Mouse (Mus musculus) forebrain, embryonic 16.5 days (tissue): ENCODE results near the gene Usp54. TPM values are rescaled to one million over a fixed set of nuclear protein-coding genes. Genes with fewer than 3 reads are reported as not detected.
"Not testable (repeated sequence)": the region's sequence is repeated elsewhere in the genome, so short reads cannot be mapped to it uniquely, and the experiment has no call there.

Source experiments
- ATAC-seq: fragments of 200-750 bp; cut with Nextera tagmentation; 2 replicates; pipeline ENCODE4 v1.8.0; 2017; ENCODE audit warnings: mild to moderate bottlenecking, moderate library complexity
- H3K27ac ChIP-seq: fragments of 300-500 bp; sonication (generic); 2 replicates; pipeline ENCODE4 v1.5.1; 2014; ENCODE audit warnings: low read length, control low read depth
- H3K27me3 ChIP-seq: fragments of 300-500 bp; sonication (generic); replicated peaks from 2 replicates; pipeline ENCODE4 v1.6.1; 2014; ENCODE audit warnings: low read length; ENCODE audit not compliant: control insufficient read depth, insufficient read depth
- H3K36me3 ChIP-seq: fragments of 300-500 bp; sonication (generic); 2 replicates; pipeline ENCODE4 v1.6.1; 2014; ENCODE audit not compliant: control insufficient read depth, insufficient read depth
- H3K4me1 ChIP-seq: fragments of 300-500 bp; sonication (generic); replicated peaks from 2 replicates; pipeline ENCODE4 v1.6.1; 2014; ENCODE audit warnings: low read length; ENCODE audit not compliant: control insufficient read depth, insufficient read depth
- H3K4me2 ChIP-seq: fragments of 300-500 bp; sonication (generic); 2 replicates; pipeline ENCODE4 v1.6.1; 2014; ENCODE audit warnings: mild to moderate bottlenecking, low read length, control low read depth
- H3K4me3 ChIP-seq: fragments of 300-500 bp; sonication (generic); replicated peaks from 2 replicates; pipeline ENCODE4 v1.5.1; 2014; ENCODE audit warnings: mild to moderate bottlenecking, low read length, control low read depth
- H3K9ac ChIP-seq: fragments of 300-500 bp; sonication (generic); replicated peaks from 2 replicates; pipeline ENCODE4 v1.6.1; 2014; ENCODE audit warnings: low read depth, low read length, control low read depth
- H3K9me3 ChIP-seq: fragments of 300-500 bp; sonication (generic); 2 replicates; pipeline ENCODE4 v1.6.1; 2016; ENCODE audit warnings: low read length; ENCODE audit not compliant: control insufficient read depth
- WGBS: fragments of 180-500 bp; shearing (Covaris S2); extraction: QIAGEN DNeasy Blood & Tissue Kit; methylation state at CpG from one replicate; pipeline ENCODE4 v1.1.7; 2014; 5-methylcytosine and 5-hydroxymethylcytosine counted together
- polyA plus RNA-seq: library from polyadenylated mRNA; unstranded; fragments of >200 nt; fragmentation: Nextera tagmentation; extraction: Ambion mirVana; gene quantifications from 2 replicates; pipeline ENCODE4 v1.2.1, GENCODE M21; 2015

Gene Usp54
- polyA plus RNA-seq, 1 experiment from 2014 or later, result 11.1 TPM

- no peaks in the 10 kb centered on the region for H3K27me3 ChIP-seq
- no peaks in the 10 kb centered on the region for H3K9me3 ChIP-seq
- H3K4me2 ChIP-seq, result peak overlapping the region; percentile 90
- peak overlapping the region; percentile 94 for H3K27ac ChIP-seq
- ATAC-seq, result peak; percentile 51; the same call in 1 of the 2 replicates
- WGBS, result under 1% methylated on average over 16 of the region's 16 CpGs
- peak overlapping the region; percentile 89 for H3K4me3 ChIP-seq
- peak overlapping the region; percentile 90 for H3K9ac ChIP-seq
- H3K36me3 ChIP-seq, result no peaks in the 10 kb centered on the region
- peaks cover 8% of the 10 kb centered on the region for H3K4me1 ChIP-seq
Observed at GRCm38 (mm10) chr14:20639918-20640619, 794 bp downstream of the Usp54 start.

- H3K4me1 ChIP-seq, result peaks cover 8% of the 10 kb centered on the region
- H3K9ac ChIP-seq, result no peak overlapping the region
- 90% methylated on average over 6 of the region's 6 CpGs for WGBS
- H3K27me3 ChIP-seq, result no peaks in the 10 kb centered on the region
- no peaks in the 10 kb centered on the region for H3K36me3 ChIP-seq
- no peak for ATAC-seq
- H3K4me3 ChIP-seq, result no peak overlapping the region
- no peak overlapping the region for H3K27ac ChIP-seq
- no peaks in the 10 kb centered on the region for H3K9me3 ChIP-seq
- no peak overlapping the region for H3K4me2 ChIP-seq
Observed at GRCm38 (mm10) chr14:20638702-20639101, 2.2 kb downstream of the Usp54 start.

DNA sequence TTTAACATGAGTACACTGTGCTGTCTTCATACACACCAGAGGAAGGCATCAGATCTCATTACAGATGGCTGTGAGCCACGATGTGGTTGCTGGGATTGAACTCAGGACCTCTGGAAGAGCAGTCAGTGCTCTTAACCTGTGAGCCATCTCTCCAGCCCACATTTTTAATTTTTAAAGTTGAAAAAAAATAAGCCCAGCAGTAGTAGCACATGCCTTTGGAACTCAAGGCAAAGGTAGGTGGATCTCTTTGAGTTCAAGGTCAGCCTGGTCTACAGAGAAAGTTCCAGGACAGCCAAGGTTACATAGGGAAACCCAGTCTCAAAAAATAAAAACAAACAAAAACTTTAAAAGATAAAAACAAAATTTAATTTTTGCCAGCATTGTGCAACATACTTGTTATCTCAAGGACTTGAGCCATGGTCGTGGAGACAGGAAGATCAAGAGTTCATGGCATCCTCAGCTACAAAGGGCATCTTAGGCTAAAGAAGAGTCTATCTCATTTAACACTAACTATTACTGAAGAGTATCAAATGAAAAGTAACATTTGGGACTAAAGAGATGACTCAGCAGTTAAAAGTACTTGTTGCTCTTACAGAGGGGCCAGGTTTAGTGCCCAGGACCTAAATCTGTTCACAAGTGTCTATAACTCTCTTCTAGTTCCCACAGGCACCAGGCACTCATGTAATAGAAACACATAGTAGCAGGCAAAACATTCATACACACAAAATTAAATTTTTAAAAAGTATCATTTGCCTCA, 2.9 kb downstream of the Usp54 start:
- Histone ChIP-seq H3K4me3 (no peak overlapping the region), H3K27ac (no peak overlapping the region), H3K9me3 (no peaks in the 10 kb centered on the region), H3K36me3 (no peaks in the 10 kb centered on the region), H3K4me1 (peaks cover 8% of the 10 kb centered on the region), H3K4me2 (no peak overlapping the region), H3K27me3 (no peaks in the 10 kb centered on the region), H3K9ac (no peak overlapping the region)
- 94% methylated on average over 2 of the region's 2 CpGs for WGBS
- ATAC-seq, result no peak

DNA sequence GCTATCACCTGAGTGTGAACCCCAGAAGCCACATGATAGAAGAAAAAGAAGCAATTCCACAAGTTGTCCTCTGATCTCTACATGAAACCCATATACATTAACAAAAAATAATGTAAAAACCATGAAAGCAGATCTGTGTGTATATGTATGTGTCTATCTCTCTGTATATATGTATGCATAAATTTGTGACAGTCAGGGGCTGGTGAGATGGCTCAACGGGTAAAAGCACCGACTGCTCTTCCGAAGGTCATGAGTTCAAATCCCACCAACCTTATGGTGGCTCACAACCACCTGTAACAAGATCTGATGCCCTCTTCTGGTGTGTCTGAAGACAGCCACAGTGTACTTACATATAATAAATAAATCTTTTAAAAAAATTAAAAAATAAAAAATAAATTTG, 3.9 kb downstream of the Usp54 start:
- not testable (repeated sequence) for H3K27ac ChIP-seq, H3K4me3 ChIP-seq, H3K9ac ChIP-seq, H3K36me3 ChIP-seq, ATAC-seq, H3K4me2 ChIP-seq, H3K27me3 ChIP-seq, H3K4me1 ChIP-seq, H3K9me3 ChIP-seq
- WGBS, result 94% methylated on average over 3 of the region's 3 CpGs

- Histone ChIP-seq H3K27me3 (no peaks in the 10 kb centered on the region), H3K4me3 (no peak overlapping the region), H3K4me1 (peaks cover 3% of the 10 kb centered on the region; the same call in 1 of the 2 replicates), H3K9me3 (no peaks in the 10 kb centered on the region), H3K4me2 (no peak overlapping the region), H3K9ac (no peak overlapping the region), H3K27ac (no peak overlapping the region), H3K36me3 (no peaks in the 10 kb centered on the region)
- no peak for ATAC-seq
- WGBS, result 93% methylated on average over 2 of the region's 2 CpGs
Observed at GRCm38 (mm10) chr14:20635546-20635945, 5.3 kb downstream of the Usp54 start.

DNA sequence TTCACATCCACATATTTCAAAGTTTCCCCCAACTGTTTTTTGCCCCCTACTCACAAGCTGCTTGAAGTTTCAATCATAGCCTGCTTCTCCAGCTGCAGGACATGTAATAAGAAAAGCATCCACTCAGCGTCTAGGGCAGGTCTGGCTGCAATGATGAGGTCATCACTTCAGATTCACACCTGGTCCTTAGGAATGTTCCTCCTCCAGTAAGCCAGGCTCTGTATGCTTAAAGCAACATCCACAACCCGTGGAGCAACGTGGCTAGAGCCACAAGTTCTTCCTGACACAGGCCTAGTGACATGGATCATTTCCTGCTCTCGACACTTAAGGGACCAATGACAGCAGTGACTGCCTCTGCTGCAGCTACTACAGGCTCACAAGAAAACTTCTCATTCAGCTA, 9.6 kb downstream of the Usp54 start:
- Histone ChIP-seq H3K4me1 (no peaks in the 10 kb centered on the region), H3K27ac (no peak overlapping the region)
- 71% methylated on average over 4 of the region's 4 CpGs for WGBS

GRCm38 (mm10) chr14:20626971-20627370, 13.9 kb downstream of the Usp54 start:
- Histone ChIP-seq H3K9me3 (no peaks in the 10 kb centered on the region), H3K4me1 (peaks cover 6% of the 10 kb centered on the region), H3K27me3 (no peaks in the 10 kb centered on the region), H3K36me3 (no peaks in the 10 kb centered on the region), H3K27ac (no peak overlapping the region), H3K4me2 (no peak overlapping the region), H3K4me3 (no peak overlapping the region), H3K9ac (no peak overlapping the region)
- ATAC-seq, result no peak
- WGBS, result 73% methylated on average over 3 of the region's 3 CpGs

More for the DNA sequence above, 9.6 kb downstream of the Usp54 start:
- no peaks in the 10 kb centered on the region for H3K27me3 ChIP-seq
- H3K9me3 ChIP-seq, result no peaks in the 10 kb centered on the region
- no peak overlapping the region for H3K4me3 ChIP-seq
- ATAC-seq, result no peak
- no peaks in the 10 kb centered on the region for H3K36me3 ChIP-seq
- no peak overlapping the region for H3K9ac ChIP-seq
- H3K4me2 ChIP-seq, result no peak overlapping the region

GRCm38 (mm10) chr14:20626447-20626846, 14.4 kb downstream of the Usp54 start:
- Histone ChIP-seq H3K9me3 (no peaks in the 10 kb centered on the region), H3K4me3 (no peak overlapping the region), H3K27ac (no peak overlapping the region), H3K36me3 (no peaks in the 10 kb centered on the region), H3K4me2 (no peak overlapping the region), H3K4me1 (peaks cover 6% of the 10 kb centered on the region), H3K27me3 (no peaks in the 10 kb centered on the region), H3K9ac (no peak overlapping the region)
- no peak for ATAC-seq
- WGBS, result 80% methylated on average over 2 of the region's 2 CpGs

DNA sequence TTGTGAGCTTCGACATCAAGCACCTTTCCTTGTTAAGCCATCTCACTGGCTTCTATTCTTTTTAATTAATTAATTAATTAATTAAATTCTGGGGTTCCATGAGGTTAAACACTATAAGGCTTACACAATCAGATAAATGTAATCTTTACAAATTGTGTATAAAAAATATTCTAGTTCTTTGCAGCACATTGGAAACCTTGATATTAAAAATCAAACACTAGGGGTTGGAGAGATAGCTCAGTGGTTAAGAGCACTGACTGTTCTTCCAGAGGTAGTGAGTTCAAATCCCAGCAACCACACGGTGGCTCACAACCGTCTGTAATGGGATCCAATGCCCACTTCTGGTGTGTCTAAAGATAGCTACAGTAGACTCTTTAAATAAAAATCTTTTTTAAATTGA, 18.0 kb downstream of the Usp54 start:
- no peak overlapping the region for H3K4me2 ChIP-seq
- no peak for ATAC-seq
- no peaks in the 10 kb centered on the region for H3K36me3 ChIP-seq
- no peak overlapping the region for H3K4me3 ChIP-seq
- peaks cover 16% of the 10 kb centered on the region for H3K4me1 ChIP-seq
- H3K27ac ChIP-seq, result no peak overlapping the region
- 90% methylated on average over 3 of the region's 3 CpGs for WGBS
- no peak overlapping the region for H3K9ac ChIP-seq
- no peaks in the 10 kb centered on the region for H3K27me3 ChIP-seq
- no peaks in the 10 kb centered on the region for H3K9me3 ChIP-seq
